Mouse (Mus musculus) kidney, embryonic 16.5 days (tissue): ENCODE data around the gene Fam122c. TPM values are rescaled to one million over a fixed set of nuclear protein-coding genes. Genes with fewer than 3 reads are reported as not detected.
"Not testable (repeated sequence)": the region's sequence is repeated elsewhere in the genome, so short reads cannot be mapped to it uniquely, and the experiment has no call there.

ENCODE experiments used
- ATAC-seq: fragments of 200-750 bp; cut with Nextera tagmentation; 2 replicates; pipeline ENCODE4 v1.8.0; 2017; ENCODE audit warnings: moderate TSS enrichment; ENCODE audit not compliant: low FRiP score, low TSS enrichment
- H3K27ac ChIP-seq: fragments of 300-500 bp; sonication (generic); 2 replicates; pipeline ENCODE4 v1.5.1; 2014; ENCODE audit warnings: low read length
- H3K27me3 ChIP-seq: fragments of 300-500 bp; sonication (generic); 2 replicates; pipeline ENCODE4 v1.6.1; 2014; ENCODE audit warnings: low read length, control low read depth, mixed read lengths; ENCODE audit not compliant: insufficient read depth
- H3K36me3 ChIP-seq: fragments of 300-500 bp; sonication (generic); 2 replicates; pipeline ENCODE4 v1.6.1; 2014; ENCODE audit warnings: low read length, control low read depth, mixed read lengths; ENCODE audit not compliant: insufficient read depth
- H3K4me1 ChIP-seq: fragments of 300-500 bp; sonication (generic); 2 replicates; pipeline ENCODE4 v1.6.1; 2014; ENCODE audit warnings: low read length, control low read depth, mixed read lengths; ENCODE audit not compliant: insufficient read depth
- H3K4me2 ChIP-seq: fragments of 300-500 bp; sonication (generic); replicated peaks from 2 replicates; pipeline ENCODE4 v1.6.1; 2014; ENCODE audit warnings: low read depth, low read length
- H3K4me3 ChIP-seq: fragments of 300-500 bp; sonication (generic); 2 replicates; pipeline ENCODE4 v1.5.1; 2014; ENCODE audit warnings: mild to moderate bottlenecking, low read length
- H3K9ac ChIP-seq: fragments of 300-500 bp; sonication (generic); replicated peaks from 2 replicates; pipeline ENCODE4 v1.6.1; 2014; ENCODE audit warnings: low read length
- H3K9me3 ChIP-seq: fragments of 300-500 bp; sonication (generic); 2 replicates; pipeline ENCODE4 v1.6.1; 2016; ENCODE audit warnings: low read length, control low read depth
- WGBS: fragments of 180-500 bp; shearing (Covaris S2); extraction: QIAGEN DNeasy Blood & Tissue Kit; methylation state at CpG from one replicate; pipeline ENCODE4 v1.1.7; 2014; 5-methylcytosine and 5-hydroxymethylcytosine counted together
- polyA plus RNA-seq: library from polyadenylated mRNA; unstranded; fragments of >200 nt; fragmentation: Nextera tagmentation; extraction: Ambion mirVana; gene quantifications from 2 replicates; pipeline ENCODE4 v1.2.1, GENCODE M21; 2015

Gene Fam122c
- polyA plus RNA-seq, 1 experiment from 2014 or later = not detected

GRCm38 (mm10) chrX:53269289-53270062 is 3.7 kb upstream of the Fam122c start, which contains the start of gene Fam122b:
Gene Fam122b (minus strand): TSS chrX:53269805.
- peak; percentile 86 for ATAC-seq
- Histone ChIP-seq H3K27me3 (no peaks in the 10 kb centered on the region; the same call in 1 of the 2 replicates), H3K4me2 (peak within 1 kb of the TSS; percentile 69), H3K27ac (peak within 1 kb of the TSS; percentile 84), H3K4me1 (no peaks in the 10 kb centered on the region), H3K9ac (peak within 1 kb of the TSS; percentile 64), H3K4me3 (peak within 1 kb of the TSS; percentile 66), H3K9me3 (no peaks in the 10 kb centered on the region), H3K36me3 (no peaks in the 10 kb centered on the region)
- WGBS = 26% methylated on average over 40 of the region's 40 CpGs

GRCm38 (mm10) chrX:53270063-53270432 is 3.2 kb upstream of the Fam122c start:
- no peak overlapping the region for H3K9ac ChIP-seq
- no peaks in the 10 kb centered on the region; the same call in 1 of the 2 replicates for H3K27me3 ChIP-seq
- H3K4me3 ChIP-seq = peak overlapping the region; percentile 66
- H3K4me2 ChIP-seq = peak overlapping the region; percentile 44
- no peak overlapping the region for H3K27ac ChIP-seq
- 33% methylated on average over 10 of the region's 10 CpGs for WGBS
- H3K36me3 ChIP-seq = no peaks in the 10 kb centered on the region
- ATAC-seq = no peak
- no peaks in the 10 kb centered on the region for H3K9me3 ChIP-seq
- H3K4me1 ChIP-seq = no peaks in the 10 kb centered on the region

DNA sequence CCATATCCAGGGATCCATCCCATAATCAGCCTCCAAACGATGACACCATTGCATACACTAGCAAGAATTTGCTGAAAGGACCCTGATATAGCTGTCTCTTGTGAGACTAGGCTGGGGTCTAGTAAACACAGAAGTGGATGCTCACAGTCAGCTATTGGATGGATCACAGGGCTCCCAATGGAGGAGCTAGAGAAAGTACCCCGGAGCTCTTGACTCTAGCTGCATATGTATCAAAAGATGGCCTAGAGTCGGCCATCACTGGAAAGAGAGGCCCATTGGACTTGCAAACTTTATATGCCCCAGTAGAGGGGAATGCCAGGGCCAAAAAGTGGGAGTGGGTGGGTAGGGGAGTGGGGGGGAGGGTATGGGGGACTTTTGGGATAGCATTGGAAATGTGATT is 1.6 kb upstream of the Fam122c start:
- H3K9me3 ChIP-seq, H3K4me3 ChIP-seq, H3K4me1 ChIP-seq, H3K4me2 ChIP-seq, H3K9ac ChIP-seq, ATAC-seq, H3K27ac ChIP-seq, H3K36me3 ChIP-seq, H3K27me3 ChIP-seq: not testable (repeated sequence)
- 68% methylated on average over 3 of the region's 3 CpGs for WGBS

- Histone ChIP-seq H3K4me1 (no peaks in the 10 kb centered on the region), H3K36me3 (no peaks in the 10 kb centered on the region), H3K4me3 (no peak overlapping the region), H3K9ac (no peak overlapping the region), H3K27ac (no peak overlapping the region), H3K27me3 (no peaks in the 10 kb centered on the region; the same call in 1 of the 2 replicates), H3K9me3 (no peaks in the 10 kb centered on the region), H3K4me2 (no peak overlapping the region)
- no peak for ATAC-seq
- 68% methylated on average over 5 of the region's 5 CpGs for WGBS
These were observed 14.7 kb downstream of the Fam122c start for GRCm38 (mm10) chrX:53287924-53288323.

DNA sequence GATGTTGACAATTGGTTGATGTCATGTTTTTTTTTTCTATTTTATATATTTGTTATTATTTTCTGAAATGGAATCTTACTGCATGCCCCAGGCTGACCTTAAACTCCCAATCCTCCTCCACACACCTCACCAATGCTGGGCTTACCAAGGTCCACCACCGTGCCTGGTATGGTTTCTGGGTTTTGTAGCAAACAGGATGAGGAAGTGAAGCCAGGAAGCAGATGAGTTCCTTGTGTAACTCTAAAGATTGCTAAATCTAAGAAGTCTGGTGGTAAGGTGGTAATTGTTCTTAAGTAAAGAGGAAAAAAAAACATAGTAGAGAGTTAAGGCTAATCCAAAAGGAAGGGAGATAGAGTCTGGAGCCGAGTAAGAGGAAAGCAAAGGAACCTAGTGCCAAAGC is 47.3 kb downstream of the Fam122c start:
- no peak for ATAC-seq
- H3K36me3 ChIP-seq = no peaks in the 10 kb centered on the region
- H3K4me2 ChIP-seq = no peak overlapping the region
- H3K27me3 ChIP-seq = peaks cover 2% of the 10 kb centered on the region; the same call in 1 of the 2 replicates
- H3K9ac ChIP-seq = no peak overlapping the region
- H3K4me1 ChIP-seq = 0 out of 2 replicates have a peak, but pooled peaks cover 3% of the 10 kb centered on the region
- no peaks in the 10 kb centered on the region for H3K9me3 ChIP-seq
- WGBS = 31% methylated on average over 2 of the region's 2 CpGs
- H3K27ac ChIP-seq = no peak overlapping the region
- no peak overlapping the region for H3K4me3 ChIP-seq

DNA sequence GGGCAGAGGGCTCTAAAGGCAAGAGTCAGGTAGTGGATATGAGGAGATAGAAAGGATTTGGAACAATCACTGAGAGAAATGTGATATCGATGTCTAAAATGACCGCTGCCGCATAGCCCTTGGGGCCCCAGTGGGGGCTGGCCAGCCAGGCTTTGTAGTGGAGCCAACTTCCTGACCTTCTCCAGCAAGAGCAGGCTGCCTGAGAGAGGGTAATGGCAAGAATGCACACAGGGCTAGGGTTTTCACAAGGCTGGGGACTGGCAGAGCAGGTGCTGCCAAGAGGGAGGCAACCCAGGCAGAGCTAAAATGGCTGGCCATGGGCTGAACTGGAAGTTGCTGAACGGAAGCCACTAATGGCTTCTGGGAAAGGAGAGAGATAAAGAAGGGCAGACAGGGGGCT is 47.9 kb downstream of the Fam122c start:
- Histone ChIP-seq H3K27me3 (peaks cover 2% of the 10 kb centered on the region; the same call in 1 of the 2 replicates), H3K27ac (no peak overlapping the region), H3K4me2 (no peak overlapping the region), H3K9me3 (no peaks in the 10 kb centered on the region), H3K9ac (no peak overlapping the region), H3K4me3 (no peak overlapping the region), H3K36me3 (no peaks in the 10 kb centered on the region), H3K4me1 (0 out of 2 replicates have a peak, but pooled peaks cover 3% of the 10 kb centered on the region)
- WGBS = 65% methylated on average over 4 of the region's 4 CpGs
- ATAC-seq = no peak

DNA sequence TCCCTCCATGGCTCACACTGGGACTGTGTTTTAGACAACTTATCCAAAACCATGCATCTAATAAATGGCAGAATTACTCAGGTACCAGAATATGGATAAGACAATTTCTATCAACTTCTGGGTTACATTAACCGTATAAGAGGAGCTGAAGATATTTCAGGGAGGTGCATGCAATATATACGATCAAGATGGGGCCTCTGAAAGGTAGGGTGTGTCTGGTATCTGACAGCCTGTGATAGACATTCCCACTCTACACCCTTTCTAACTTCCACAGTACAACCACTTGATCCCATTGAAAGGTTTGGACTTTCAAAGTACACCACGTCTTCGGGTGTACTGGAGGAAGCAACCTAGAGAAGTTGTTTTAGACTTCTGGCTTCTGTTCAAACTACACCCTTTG is 57.2 kb downstream of the Fam122c start:
- Histone ChIP-seq H3K4me3 (no peak overlapping the region), H3K4me1 (no peaks in the 10 kb centered on the region), H3K9me3 (no peaks in the 10 kb centered on the region), H3K9ac (no peak overlapping the region), H3K36me3 (no peaks in the 10 kb centered on the region), H3K27me3 (no peaks in the 10 kb centered on the region; the same call in 1 of the 2 replicates), H3K4me2 (no peak overlapping the region), H3K27ac (no peak overlapping the region)
- no peak for ATAC-seq
- 88% methylated on average over 4 of the region's 4 CpGs for WGBS

- H3K4me2 ChIP-seq = no peak overlapping the region
- H3K9ac ChIP-seq = no peak overlapping the region
- no peaks in the 10 kb centered on the region for H3K36me3 ChIP-seq
- no peaks in the 10 kb centered on the region for H3K4me1 ChIP-seq
- H3K27me3 ChIP-seq = peaks cover 2% of the 10 kb centered on the region; the same call in 1 of the 2 replicates
- no peak overlapping the region for H3K4me3 ChIP-seq
- no peaks in the 10 kb centered on the region for H3K9me3 ChIP-seq
- no peak overlapping the region for H3K27ac ChIP-seq
- no peak for ATAC-seq
These were observed 64.1 kb downstream of the Fam122c start for GRCm38 (mm10) chrX:53337355-53337754.

DNA sequence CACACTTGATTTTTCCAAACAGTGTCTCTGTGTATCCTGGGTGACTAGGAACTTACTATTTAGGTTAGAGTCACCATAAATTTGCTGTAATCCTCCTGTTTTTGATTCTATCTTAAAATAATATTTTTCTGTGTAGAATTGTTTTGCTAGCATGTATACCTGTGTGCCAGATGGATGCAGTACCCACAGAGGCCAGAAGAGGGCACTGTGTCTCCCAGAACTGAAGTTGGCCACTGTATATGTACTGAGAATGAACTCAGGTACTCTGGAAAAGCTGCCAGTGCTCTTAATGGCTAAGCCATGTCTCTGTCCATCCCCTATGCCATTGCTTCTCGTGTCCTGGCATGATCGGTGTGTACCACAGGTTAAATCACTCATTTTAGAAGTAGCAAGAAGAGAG is 68.3 kb downstream of the Fam122c start:
- H3K36me3 ChIP-seq = no peaks in the 10 kb centered on the region
- H3K9ac ChIP-seq = no peak overlapping the region
- H3K4me1 ChIP-seq = no peaks in the 10 kb centered on the region
- no peak for ATAC-seq
- 0 out of 2 replicates have a peak, but pooled peaks cover 2% of the 10 kb centered on the region for H3K27me3 ChIP-seq
- H3K4me3 ChIP-seq = no peak overlapping the region
- no peak overlapping the region for H3K27ac ChIP-seq
- no peak overlapping the region for H3K4me2 ChIP-seq
- H3K9me3 ChIP-seq = no peaks in the 10 kb centered on the region
- 69% methylated on average over 2 of the region's 2 CpGs for WGBS

- Histone ChIP-seq H3K27ac (no peak overlapping the region), H3K4me1 (no peaks in the 10 kb centered on the region), H3K36me3 (no peaks in the 10 kb centered on the region), H3K27me3 (no peaks in the 10 kb centered on the region), H3K9ac (no peak overlapping the region), H3K4me3 (no peak overlapping the region), H3K9me3 (no peaks in the 10 kb centered on the region), H3K4me2 (no peak overlapping the region)
- no peak for ATAC-seq
- 86% methylated on average over 4 of the region's 4 CpGs for WGBS
These were observed 75.2 kb downstream of the Fam122c start for GRCm38 (mm10) chrX:53348374-53348773.
